Mouse (Mus musculus) forebrain, embryonic 10.5 days (tissue): ENCODE data around the gene Apom. TPM values are rescaled to one million over a fixed set of nuclear protein-coding genes. Genes with fewer than 3 reads are reported as not detected.

Source experiments
- DNase-seq: peaks from one replicate; pipeline ENCODE4 v3.0.0-alpha.2; 2017; ENCODE audit warnings: low spot score; ENCODE audit errors: extremely low spot score
- H3K27ac ChIP-seq: fragments of 300-500 bp; sonication (generic); 2 replicates; pipeline ENCODE4 v1.5.1; 2016; ENCODE audit warnings: mild to moderate bottlenecking
- H3K27me3 ChIP-seq: fragments of 300-500 bp; sonication (generic); 2 replicates; pipeline ENCODE4 v1.6.1; 2016; ENCODE audit warnings: mild to moderate bottlenecking; ENCODE audit not compliant: poor library complexity, severe bottlenecking
- H3K36me3 ChIP-seq: fragments of 300-500 bp; sonication (generic); replicated peaks from 2 replicates; pipeline ENCODE4 v1.6.1; 2016; ENCODE audit warnings: mild to moderate bottlenecking, moderate library complexity
- H3K4me1 ChIP-seq: fragments of 300-500 bp; sonication (generic); 2 replicates; pipeline ENCODE4 v1.6.1; 2016
- H3K4me3 ChIP-seq: fragments of 300-500 bp; sonication (generic); 2 replicates; pipeline ENCODE4 v1.5.1; 2016; ENCODE audit warnings: mild to moderate bottlenecking, moderate library complexity
- H3K9me3 ChIP-seq: fragments of 300-500 bp; sonication (generic); 2 replicates; pipeline ENCODE4 v1.6.1; 2016; ENCODE audit warnings: mild to moderate bottlenecking, moderate library complexity
- WGBS: fragments of 180-500 bp; shearing (Covaris S2); methylation state at CpG from one replicate; pipeline ENCODE4 v1.1.7; 2016; 5-methylcytosine and 5-hydroxymethylcytosine counted together
- polyA plus RNA-seq: library from polyadenylated mRNA; unstranded; fragments of >200 nt; fragmentation: Nextera tagmentation; extraction: Ambion mirVana; gene quantifications from 2 replicates; pipeline ENCODE4 v1.2.1, GENCODE M21; 2016

Apom gene
- polyA plus RNA-seq, 1 experiment from 2014 or later, result 0.74 TPM

DNA sequence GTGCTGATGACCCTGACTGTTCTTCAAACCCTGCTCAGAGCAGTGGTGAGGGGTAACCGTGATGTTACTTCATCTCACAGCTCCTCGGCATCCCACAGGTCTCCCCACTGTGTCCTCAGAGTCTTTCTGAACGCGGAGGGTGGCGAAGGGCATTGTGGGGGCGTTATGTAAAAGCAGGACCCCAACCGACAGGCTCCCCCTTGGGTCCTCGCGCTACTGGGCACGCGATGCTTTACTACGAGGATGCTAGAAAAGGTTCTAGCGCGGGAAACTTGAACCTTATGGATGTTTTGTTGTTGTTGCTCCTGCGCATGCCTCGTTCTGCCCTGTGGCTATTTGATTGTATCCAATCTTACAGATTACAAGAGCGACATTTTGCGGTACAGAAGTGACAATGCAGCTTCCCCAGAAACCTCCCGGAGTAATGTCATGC, 10.0 kb downstream of the Apom start, which contains the start of gene Csnk2b:
TSS of gene Csnk2b (minus strand) at position 183 of the 433 bp plus-strand sequence.
- peak within 1 kb of the TSS; percentile 93 for H3K27ac ChIP-seq
- peaks cover 46% of the 10 kb centered on the region for H3K4me1 ChIP-seq
- H3K36me3 ChIP-seq, result peaks cover 54% of the 10 kb centered on the region
- H3K27me3 ChIP-seq, result no peaks in the 10 kb centered on the region
- peak within 1 kb of the TSS; percentile 82 for H3K4me3 ChIP-seq
- no peak for DNase-seq
- WGBS, result under 1% methylated on average over 19 of the region's 19 CpGs
- no peaks in the 10 kb centered on the region for H3K9me3 ChIP-seq

DNA sequence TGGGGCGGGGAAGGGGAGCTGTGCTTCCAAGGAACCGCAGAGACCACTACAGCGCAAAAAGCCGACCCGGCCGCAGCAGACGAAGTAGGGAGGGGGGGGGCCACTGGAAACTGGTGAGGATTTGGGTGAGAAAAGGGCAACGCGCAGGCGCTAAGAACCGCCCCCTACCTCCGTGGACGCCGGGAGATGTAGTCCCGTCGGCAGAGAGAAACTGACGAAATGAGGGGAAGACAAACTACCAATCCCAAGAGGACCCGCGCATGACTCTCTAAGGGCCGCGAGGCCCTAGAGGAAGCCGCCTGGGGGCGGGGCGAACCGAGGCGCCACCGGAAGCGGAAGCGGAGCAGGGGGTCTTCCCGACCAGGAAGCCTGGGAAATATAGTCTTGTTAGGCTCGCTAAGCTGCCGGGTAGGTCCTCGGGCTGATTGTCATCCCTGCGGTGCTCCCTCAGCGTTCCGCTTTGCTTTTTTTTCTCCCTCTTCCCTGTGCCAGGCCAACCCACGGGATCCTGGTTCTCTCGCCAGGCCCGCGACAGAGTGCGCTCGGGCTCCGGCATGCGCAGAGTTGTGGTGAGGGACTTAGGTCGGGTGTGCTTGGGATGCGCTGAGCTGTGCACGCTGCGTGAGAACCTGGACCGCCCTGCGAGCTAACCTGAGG, 10.6 kb downstream of the Apom start, which contains the start of gene Gpank1:
TSS of gene Gpank1 (plus strand) at position 313 of the 657 bp plus-strand sequence.
- peak within 1 kb of the TSS; percentile 93 for H3K27ac ChIP-seq
- no peaks in the 10 kb centered on the region for H3K9me3 ChIP-seq
- under 1% methylated on average over 50 of the region's 50 CpGs for WGBS
- DNase-seq, result peak; percentile 97
- no peaks in the 10 kb centered on the region for H3K27me3 ChIP-seq
- H3K36me3 ChIP-seq, result peaks cover 59% of the 10 kb centered on the region
- peaks cover 39% of the 10 kb centered on the region for H3K4me1 ChIP-seq
- peak within 1 kb of the TSS; percentile 82 for H3K4me3 ChIP-seq

DNA sequence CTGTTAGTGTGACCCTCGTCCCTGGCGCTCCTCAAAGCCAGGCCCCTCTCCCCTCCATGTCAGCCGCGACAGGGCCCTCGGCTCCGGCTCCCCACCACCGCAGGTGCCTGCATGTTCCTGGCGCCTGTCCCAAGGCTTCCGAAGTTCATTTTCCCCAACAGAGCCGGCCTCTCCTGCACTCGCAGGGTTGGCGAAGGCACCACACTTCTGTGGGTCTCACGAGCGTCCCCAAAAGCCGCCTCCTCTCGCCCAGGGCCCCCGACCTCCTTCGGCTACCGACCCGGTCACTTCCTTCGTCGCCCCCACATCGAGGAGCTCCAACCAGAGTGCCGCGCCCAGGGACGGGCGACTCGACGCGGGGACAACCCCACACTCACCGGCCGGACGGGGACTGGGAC, 11.1 kb downstream of the Apom start:
- Histone ChIP-seq H3K36me3 (peaks cover 64% of the 10 kb centered on the region), H3K27me3 (no peaks in the 10 kb centered on the region), H3K4me1 (peaks cover 34% of the 10 kb centered on the region), H3K4me3 (peak overlapping the region; percentile 82), H3K27ac (peak overlapping the region; percentile 93), H3K9me3 (no peaks in the 10 kb centered on the region)
- WGBS, result under 1% methylated on average over 33 of the region's 33 CpGs
- DNase-seq, result no peak

DNA sequence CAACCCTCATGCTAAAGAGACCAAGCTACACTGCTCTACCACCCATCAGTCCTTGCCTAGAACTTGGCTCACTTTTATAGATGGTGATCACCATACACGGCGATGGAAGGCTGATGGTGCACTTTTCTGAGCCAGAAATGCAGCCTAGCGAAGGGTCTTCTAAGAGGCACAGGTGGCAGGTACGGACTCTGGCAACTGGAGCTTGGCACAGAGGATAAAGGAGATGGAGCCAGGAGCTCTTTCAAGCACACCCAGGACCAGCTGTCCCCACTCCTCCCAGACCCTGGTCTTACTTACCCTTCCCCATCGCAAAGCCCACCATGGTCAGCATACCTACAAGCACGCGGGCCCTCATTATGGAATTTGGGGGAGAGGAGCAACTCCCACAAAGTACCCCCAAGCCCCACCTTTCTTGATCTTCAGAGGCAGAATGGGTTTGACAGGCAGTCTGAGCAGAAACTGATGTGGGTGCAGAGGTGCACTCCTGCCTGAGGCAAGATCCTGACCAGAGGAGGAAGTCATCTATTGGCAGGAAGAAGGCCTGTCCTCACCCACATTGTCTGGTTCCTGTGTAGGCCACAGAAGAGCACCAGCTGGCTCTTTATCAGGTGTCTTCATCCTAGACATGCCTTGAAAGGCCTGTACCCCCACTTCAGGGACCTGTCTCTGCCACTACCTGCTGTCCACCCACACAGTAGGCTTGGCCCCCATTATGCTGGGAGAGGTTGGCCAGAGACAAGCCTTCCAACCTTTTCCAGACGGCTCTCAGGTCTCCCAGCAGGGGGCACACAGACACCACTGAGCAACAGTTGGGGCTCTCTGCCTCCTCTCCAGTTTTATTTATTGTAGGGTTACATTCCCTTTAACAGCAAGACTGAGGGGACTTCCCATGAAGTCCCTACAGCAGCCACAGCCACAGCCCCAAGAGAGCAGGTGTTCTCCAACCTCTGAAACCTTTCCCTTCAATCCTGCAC, 16.5 kb downstream of the Apom start, which contains the start of gene Ly6g5b:
TSS of gene Ly6g5b (minus strand) at position 383 of the 974 bp plus-strand sequence.
- no peak within 1 kb of the TSS for H3K27ac ChIP-seq
- peaks cover 60% of the 10 kb centered on the region for H3K36me3 ChIP-seq
- H3K4me1 ChIP-seq, result peaks cover 9% of the 10 kb centered on the region
- no peak within 1 kb of the TSS; the same call in 1 of the 2 replicates for H3K4me3 ChIP-seq
- 89% methylated on average over 8 of the region's 8 CpGs for WGBS
- DNase-seq, result no peak
- H3K9me3 ChIP-seq, result no peaks in the 10 kb centered on the region
- no peaks in the 10 kb centered on the region for H3K27me3 ChIP-seq

DNA sequence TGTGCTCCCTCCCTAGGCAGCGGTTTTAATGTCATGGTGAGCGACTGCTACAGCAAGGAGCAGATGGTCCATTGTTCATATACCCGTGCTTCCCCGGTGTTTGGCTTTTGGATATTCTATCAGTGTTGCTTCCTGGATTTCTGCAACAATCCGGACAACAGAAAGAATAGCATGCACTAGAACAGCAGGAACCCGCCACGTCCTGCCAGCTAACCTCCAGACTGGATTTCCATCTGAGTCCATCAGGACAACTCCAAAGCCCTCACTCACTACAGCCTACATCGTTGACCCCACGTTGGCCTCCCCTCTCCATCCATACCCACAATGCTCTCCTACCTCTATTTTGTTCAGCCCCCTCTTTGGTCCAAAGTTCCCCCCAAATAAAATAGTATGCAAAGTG, 20.1 kb downstream of the Apom start:
- Histone ChIP-seq H3K9me3 (no peaks in the 10 kb centered on the region), H3K4me3 (no peak overlapping the region), H3K4me1 (no peaks in the 10 kb centered on the region), H3K36me3 (peaks cover 30% of the 10 kb centered on the region), H3K27ac (no peak overlapping the region), H3K27me3 (no peaks in the 10 kb centered on the region)
- 87% methylated on average over 9 of the region's 9 CpGs for WGBS
- DNase-seq, result no peak

DNA sequence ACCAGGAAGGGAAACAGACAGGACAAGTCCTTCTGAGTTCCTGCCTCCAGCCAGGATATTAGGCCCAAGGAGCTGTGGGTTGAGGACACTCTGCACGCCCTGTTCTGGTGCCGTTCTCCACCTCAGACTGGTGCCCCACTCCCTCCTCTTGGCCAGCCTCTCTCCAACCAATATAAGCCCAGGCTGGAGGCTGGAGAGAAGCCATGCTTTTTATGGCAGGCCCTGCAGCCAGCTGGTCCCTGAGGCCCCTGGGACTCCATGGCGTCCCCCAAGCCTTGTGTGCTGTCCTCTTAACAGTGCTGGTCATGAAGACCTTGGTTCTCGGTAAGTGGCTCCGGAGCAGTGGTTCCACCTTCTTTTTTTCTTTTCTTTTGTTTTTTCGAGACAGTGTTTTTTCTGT, 23.8 kb downstream of the Apom start, which contains the start of gene Ly6g5c:
TSS of gene Ly6g5c (plus strand) at position 183 of the 400 bp plus-strand sequence.
- DNase-seq, result no peak
- peaks cover 7% of the 10 kb centered on the region for H3K36me3 ChIP-seq
- no peaks in the 10 kb centered on the region for H3K27me3 ChIP-seq
- 91% methylated on average over 6 of the region's 6 CpGs for WGBS
- no peak within 1 kb of the TSS for H3K4me3 ChIP-seq
- peaks cover 11% of the 10 kb centered on the region for H3K4me1 ChIP-seq
- no peaks in the 10 kb centered on the region for H3K9me3 ChIP-seq
- no peak within 1 kb of the TSS for H3K27ac ChIP-seq

DNA sequence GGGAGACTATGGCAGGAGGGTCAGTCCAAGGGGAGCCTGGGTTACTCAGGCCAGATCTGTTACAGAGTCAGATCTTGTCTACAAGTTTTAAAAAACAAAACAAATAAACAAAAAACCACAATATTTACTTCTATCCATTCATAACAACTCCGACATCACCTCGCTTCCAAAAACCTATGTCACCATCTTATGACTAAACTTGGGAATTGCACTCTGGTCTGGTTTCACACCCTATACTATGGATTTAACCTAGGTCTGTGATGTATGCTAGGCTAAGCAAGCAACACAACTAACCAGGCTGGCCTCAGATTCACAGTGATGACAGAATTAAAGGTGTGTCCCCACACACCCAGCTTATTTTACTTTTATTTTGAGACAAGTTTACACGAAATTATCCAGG, 25.3 kb downstream of the Apom start:
- H3K36me3 ChIP-seq, result peaks cover 23% of the 10 kb centered on the region
- H3K27ac ChIP-seq, result peak overlapping the region; percentile 82
- DNase-seq, result no peak
- no peaks in the 10 kb centered on the region for H3K27me3 ChIP-seq
- peaks cover 11% of the 10 kb centered on the region for H3K4me1 ChIP-seq
- WGBS, result 81% methylated on average over 3 of the region's 3 CpGs
- H3K4me3 ChIP-seq, result peak overlapping the region; percentile 28; the same call in 1 of the 2 replicates
- no peaks in the 10 kb centered on the region for H3K9me3 ChIP-seq

DNA sequence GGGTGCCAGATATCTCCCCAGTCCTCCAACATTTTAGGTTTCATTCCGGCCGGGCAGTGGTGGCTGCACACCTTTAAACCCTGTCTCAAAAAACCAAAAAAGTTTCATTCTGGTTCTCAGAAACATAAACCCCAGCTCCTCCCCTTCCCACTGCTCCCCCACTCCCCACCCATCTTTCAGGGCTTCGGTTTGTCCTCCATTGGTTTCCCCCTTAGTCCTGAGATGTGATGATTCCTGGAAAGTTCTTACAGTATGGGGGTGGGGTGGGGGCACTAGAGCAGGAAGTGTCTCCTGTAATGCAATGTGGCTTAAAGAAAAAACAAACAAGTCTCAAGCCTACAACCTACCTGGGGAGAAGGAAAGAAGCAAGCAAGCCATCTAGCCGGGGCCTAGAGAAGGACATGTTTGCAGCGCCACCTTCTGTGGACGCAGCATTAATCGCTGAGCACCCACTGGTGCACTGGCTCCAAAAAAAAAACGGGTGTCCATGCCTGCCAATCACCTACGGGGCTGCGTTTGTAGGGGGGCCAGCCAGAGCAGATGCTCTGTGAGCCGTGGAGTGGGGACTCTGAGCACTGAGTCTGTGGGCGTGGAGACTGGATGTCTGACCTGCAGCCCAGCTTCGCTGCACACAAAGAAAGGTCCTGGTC, 26.0 kb downstream of the Apom start:
- H3K4me1 ChIP-seq, result peaks cover 11% of the 10 kb centered on the region
- H3K36me3 ChIP-seq, result peaks cover 30% of the 10 kb centered on the region
- H3K27me3 ChIP-seq, result no peaks in the 10 kb centered on the region
- no peaks in the 10 kb centered on the region for H3K9me3 ChIP-seq
- peak; percentile 21 for DNase-seq
- 27% methylated on average over 13 of the region's 13 CpGs for WGBS
- peak overlapping the region; percentile 28 for H3K4me3 ChIP-seq
- H3K27ac ChIP-seq, result peak overlapping the region; percentile 82

DNA sequence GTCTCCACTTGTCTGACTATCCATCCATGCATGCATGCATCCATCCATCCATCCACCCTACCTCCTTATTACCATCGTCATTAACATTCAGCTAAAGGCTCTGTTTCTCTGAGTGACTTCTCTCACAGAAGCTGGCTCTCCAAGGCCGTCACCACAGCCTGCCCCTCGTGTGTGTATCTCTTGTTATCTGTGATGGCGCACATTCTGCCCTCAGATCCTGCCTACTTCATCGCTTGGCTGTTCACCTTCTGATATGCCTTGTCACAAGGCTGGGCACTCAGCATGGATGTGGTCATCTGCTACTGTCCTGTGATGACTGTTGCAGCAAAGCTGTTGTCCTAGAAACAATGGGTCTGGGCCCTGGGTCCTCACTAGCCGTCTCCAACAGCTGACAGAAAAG, 27.1 kb downstream of the Apom start:
- 81% methylated on average over 6 of the region's 6 CpGs for WGBS
- Histone ChIP-seq H3K9me3 (no peaks in the 10 kb centered on the region), H3K4me1 (peaks cover 11% of the 10 kb centered on the region), H3K27ac (no peak overlapping the region), H3K27me3 (no peaks in the 10 kb centered on the region), H3K4me3 (no peak overlapping the region), H3K36me3 (peaks cover 41% of the 10 kb centered on the region)
- DNase-seq, result no peak

DNA sequence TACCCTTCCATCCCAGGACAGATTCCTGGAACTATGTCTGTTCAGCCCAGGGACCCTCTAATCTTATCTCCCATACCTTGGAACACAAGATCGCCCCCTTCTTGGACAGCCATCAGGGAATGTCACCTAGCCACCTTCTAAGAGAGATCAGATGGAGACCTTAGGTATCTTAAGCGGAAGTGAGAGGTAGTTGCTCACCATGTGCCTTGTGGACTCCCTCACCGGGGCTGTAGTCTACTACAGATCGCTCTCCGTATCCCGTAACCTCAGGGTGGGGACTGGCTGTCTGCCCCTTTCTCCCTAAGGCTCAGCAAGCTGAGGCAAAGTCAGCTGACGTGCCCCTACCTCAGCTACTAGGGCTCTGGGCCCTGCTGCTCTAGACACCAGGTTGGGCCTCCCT, 27.8 kb downstream of the Apom start:
- 91% methylated on average over 7 of the region's 7 CpGs for WGBS
- H3K27me3 ChIP-seq, result no peaks in the 10 kb centered on the region
- no peak overlapping the region for H3K4me3 ChIP-seq
- H3K4me1 ChIP-seq, result peaks cover 11% of the 10 kb centered on the region
- no peaks in the 10 kb centered on the region for H3K9me3 ChIP-seq
- DNase-seq, result no peak
- no peak overlapping the region for H3K27ac ChIP-seq
- H3K36me3 ChIP-seq, result peaks cover 47% of the 10 kb centered on the region

DNA sequence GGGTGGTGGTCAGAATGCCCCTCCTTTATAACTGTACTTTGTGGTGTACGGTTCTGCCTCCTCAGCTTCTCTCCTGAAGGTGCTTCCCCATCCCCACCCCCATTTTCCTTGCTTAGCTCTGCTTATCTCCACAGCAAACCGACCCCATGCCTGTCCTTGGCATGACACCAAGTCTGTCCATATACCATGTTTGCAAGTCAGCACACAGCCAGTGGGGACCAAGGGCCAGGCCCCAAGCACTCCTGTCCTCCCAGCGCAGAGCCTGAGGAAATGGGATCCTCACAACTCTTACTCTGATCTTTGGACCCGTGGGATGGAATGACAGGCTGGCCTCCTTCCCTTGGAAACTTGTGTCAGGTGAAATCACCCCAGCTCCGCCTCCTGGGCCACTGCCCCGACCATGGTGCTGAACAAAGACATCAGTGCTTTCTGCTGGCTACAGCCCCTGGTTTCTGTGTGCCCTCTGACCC, 28.6 kb downstream of the Apom start:
- Histone ChIP-seq H3K27me3 (no peaks in the 10 kb centered on the region), H3K9me3 (no peaks in the 10 kb centered on the region), H3K4me3 (0 out of 2 replicates have a peak overlapping the region, but pooled peaks have one; percentile 15), H3K4me1 (peaks cover 11% of the 10 kb centered on the region), H3K36me3 (peaks cover 56% of the 10 kb centered on the region), H3K27ac (no peak overlapping the region)
- no peak for DNase-seq
- WGBS, result 79% methylated on average over 6 of the region's 6 CpGs

DNA sequence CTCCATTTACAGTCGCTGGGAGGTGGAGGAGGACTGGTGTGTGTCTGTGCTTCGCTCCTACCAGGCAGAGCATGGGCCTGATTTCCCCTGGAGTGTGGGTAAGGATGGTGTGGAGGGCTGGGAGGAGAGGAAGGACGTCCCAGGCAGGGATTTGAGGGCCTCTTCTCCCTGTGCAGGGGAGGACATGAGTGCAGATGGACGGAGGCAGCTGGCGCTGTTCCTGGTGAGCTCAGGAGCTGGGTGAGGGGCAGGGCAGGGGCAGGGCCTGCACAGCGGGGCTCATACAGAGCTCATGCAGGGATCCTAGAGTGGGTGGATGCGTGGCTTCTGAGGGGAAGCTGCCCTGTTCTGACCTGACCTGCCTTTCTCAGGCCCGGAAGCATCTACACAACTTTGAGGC, 29.6 kb downstream of the Apom start:
- Histone ChIP-seq H3K9me3 (no peaks in the 10 kb centered on the region), H3K36me3 (peaks cover 64% of the 10 kb centered on the region), H3K27me3 (no peaks in the 10 kb centered on the region), H3K4me3 (no peak overlapping the region), H3K27ac (no peak overlapping the region), H3K4me1 (peaks cover 11% of the 10 kb centered on the region)
- no peak for DNase-seq
- 90% methylated on average over 7 of the region's 8 CpGs for WGBS
